Mouse (Mus musculus): ENCODE results near the gene Nkx1-2. TPM values are rescaled to one million over a fixed set of nuclear protein-coding genes. Genes with fewer than 3 reads are reported as not detected.

Gene Nkx1-2
- polyA plus RNA-seq, 1 experiment from 2014 or later, result not detected

GRCm38 (mm10) chr7:132576116-132576650, 23.3 kb downstream of the Nkx1-2 start, which contains the start of gene Oat:
Gene Oat (minus strand): TSS chr7:132576398.
- Histone ChIP-seq H3K4me3 (ENCODE audit: low read depth, low read length) (peak within 1 kb of the TSS; percentile 65), H3K4me2 (ENCODE audit: low read length) (peak within 1 kb of the TSS; percentile 67), H3K27ac (ENCODE audit: low read depth, low read length) (peak within 1 kb of the TSS; percentile 78), H3K36me3 (ENCODE audit: control insufficient read depth, insufficient read depth, low read length) (no peaks in the 10 kb centered on the region), H3K27me3 (replicated peaks; ENCODE audit: control insufficient read depth, insufficient read depth, low read length) (no peaks in the 10 kb centered on the region), H3K9me3 (replicated peaks; ENCODE audit: control insufficient read depth, low read length) (no peaks in the 10 kb centered on the region; the same call in 1 of the 2 replicates), H3K4me1 (ENCODE audit: control insufficient read depth, insufficient read depth, low read length) (peaks cover 17% of the 10 kb centered on the region; the same call in 1 of the 2 replicates), H3K9ac (ENCODE audit: low read length) (peak within 1 kb of the TSS; percentile 70)
- ATAC-seq, result peak; percentile 98
- WGBS, result 0% methylated on average over 49 of the region's 49 CpGs
- DNase-seq (ENCODE audit: low spot score), result peak; percentile 98

- Histone ChIP-seq H3K36me3 (ENCODE audit: control insufficient read depth, insufficient read depth, low read length) (no peaks in the 10 kb centered on the region), H3K27ac (ENCODE audit: low read depth, low read length) (peak overlapping the region; percentile 78), H3K27me3 (replicated peaks; ENCODE audit: control insufficient read depth, insufficient read depth, low read length) (no peaks in the 10 kb centered on the region), H3K4me2 (ENCODE audit: low read length) (peak overlapping the region; percentile 67), H3K9ac (ENCODE audit: low read length) (peak overlapping the region; percentile 70), H3K9me3 (replicated peaks; ENCODE audit: control insufficient read depth, low read length) (no peaks in the 10 kb centered on the region; the same call in 1 of the 2 replicates), H3K4me1 (ENCODE audit: control insufficient read depth, insufficient read depth, low read length) (peaks cover 17% of the 10 kb centered on the region; the same call in 1 of the 2 replicates), H3K4me3 (ENCODE audit: low read depth, low read length) (peak overlapping the region; percentile 65)
- ATAC-seq (peak; percentile 89), DNase-seq (ENCODE audit: low spot score) (peak; percentile 93)
- under 1% methylated on average over 13 of the region's 13 CpGs for WGBS
These were observed 23.8 kb downstream of the Nkx1-2 start for GRCm38 (mm10) chr7:132575623-132576022.

GRCm38 (mm10) chr7:132574646-132575045, 24.8 kb downstream of the Nkx1-2 start:
- Histone ChIP-seq H3K9me3 (replicated peaks; ENCODE audit: control insufficient read depth, low read length) (no peaks in the 10 kb centered on the region; the same call in 1 of the 2 replicates), H3K27me3 (replicated peaks; ENCODE audit: control insufficient read depth, insufficient read depth, low read length) (no peaks in the 10 kb centered on the region), H3K27ac (ENCODE audit: low read depth, low read length) (no peak overlapping the region), H3K36me3 (ENCODE audit: control insufficient read depth, insufficient read depth, low read length) (no peaks in the 10 kb centered on the region), H3K4me1 (ENCODE audit: control insufficient read depth, insufficient read depth, low read length) (peaks cover 17% of the 10 kb centered on the region; the same call in 1 of the 2 replicates), H3K9ac (ENCODE audit: low read length) (no peak overlapping the region), H3K4me3 (ENCODE audit: low read depth, low read length) (no peak overlapping the region), H3K4me2 (ENCODE audit: low read length) (no peak overlapping the region)
- 91% methylated on average over 5 of the region's 5 CpGs for WGBS
- no peak for ATAC-seq
- DNase-seq (ENCODE audit: low spot score), result no peak

GRCm38 (mm10) chr7:132573205-132573604, 26.2 kb downstream of the Nkx1-2 start:
- no peaks in the 10 kb centered on the region; the same call in 1 of the 2 replicates for H3K36me3 ChIP-seq (ENCODE audit: control insufficient read depth, insufficient read depth, low read length)
- H3K9me3 ChIP-seq (replicated peaks; ENCODE audit: control insufficient read depth, low read length), result no peaks in the 10 kb centered on the region
- DNase-seq (ENCODE audit: low spot score), result peak; percentile 65
- no peak for ATAC-seq
- H3K4me3 ChIP-seq (ENCODE audit: low read depth, low read length), result no peak overlapping the region
- no peaks in the 10 kb centered on the region for H3K27me3 ChIP-seq (replicated peaks; ENCODE audit: control insufficient read depth, insufficient read depth, low read length)
- H3K4me1 ChIP-seq (ENCODE audit: control insufficient read depth, insufficient read depth, low read length), result peaks cover 17% of the 10 kb centered on the region; the same call in 1 of the 2 replicates
- no peak overlapping the region for H3K9ac ChIP-seq (ENCODE audit: low read length)
- peak overlapping the region; percentile 59; the same call in 1 of the 2 replicates for H3K27ac ChIP-seq (ENCODE audit: low read depth, low read length)
- 14% methylated on average over 6 of the region's 6 CpGs for WGBS
- peak overlapping the region; percentile 30; the same call in 1 of the 2 replicates for H3K4me2 ChIP-seq (ENCODE audit: low read length)

GRCm38 (mm10) chr7:132572738-132573137, 26.7 kb downstream of the Nkx1-2 start:
- Histone ChIP-seq H3K4me3 (ENCODE audit: low read depth, low read length) (no peak overlapping the region), H3K9me3 (replicated peaks; ENCODE audit: control insufficient read depth, low read length) (no peaks in the 10 kb centered on the region), H3K4me1 (ENCODE audit: control insufficient read depth, insufficient read depth, low read length) (peaks cover 17% of the 10 kb centered on the region; the same call in 1 of the 2 replicates), H3K36me3 (ENCODE audit: control insufficient read depth, insufficient read depth, low read length) (no peaks in the 10 kb centered on the region; the same call in none of the 2 replicates), H3K9ac (ENCODE audit: low read length) (no peak overlapping the region), H3K27me3 (replicated peaks; ENCODE audit: control insufficient read depth, insufficient read depth, low read length) (no peaks in the 10 kb centered on the region), H3K4me2 (ENCODE audit: low read length) (peak overlapping the region; percentile 30; the same call in 1 of the 2 replicates), H3K27ac (ENCODE audit: low read depth, low read length) (0 out of 2 replicates have a peak overlapping the region, but pooled peaks have one; percentile 59)
- no peak for DNase-seq (ENCODE audit: low spot score)
- 61% methylated on average over 3 of the region's 3 CpGs for WGBS
- no peak for ATAC-seq

GRCm38 (mm10) chr7:132571481-132571880, 28.0 kb downstream of the Nkx1-2 start:
- H3K27ac ChIP-seq (ENCODE audit: low read depth, low read length), result peak overlapping the region; percentile 45; the same call in 1 of the 2 replicates
- 56% methylated on average over 8 of the region's 8 CpGs for WGBS
- peaks cover 5% of the 10 kb centered on the region for H3K36me3 ChIP-seq (ENCODE audit: control insufficient read depth, insufficient read depth, low read length)
- H3K9me3 ChIP-seq (replicated peaks; ENCODE audit: control insufficient read depth, low read length), result no peaks in the 10 kb centered on the region
- H3K4me1 ChIP-seq (ENCODE audit: control insufficient read depth, insufficient read depth, low read length), result peaks cover 17% of the 10 kb centered on the region; the same call in 1 of the 2 replicates
- H3K4me2 ChIP-seq (ENCODE audit: low read length), result peak overlapping the region; percentile 30; the same call in 1 of the 2 replicates
- H3K9ac ChIP-seq (ENCODE audit: low read length), result no peak overlapping the region
- ATAC-seq (no peak), DNase-seq (ENCODE audit: low spot score) (peak; percentile 63)
- no peak overlapping the region for H3K4me3 ChIP-seq (ENCODE audit: low read depth, low read length)
- H3K27me3 ChIP-seq (replicated peaks; ENCODE audit: control insufficient read depth, insufficient read depth, low read length), result no peaks in the 10 kb centered on the region

- Histone ChIP-seq H3K4me2 (ENCODE audit: low read length) (no peak overlapping the region), H3K27ac (ENCODE audit: low read depth, low read length) (no peak overlapping the region), H3K9ac (ENCODE audit: low read length) (no peak overlapping the region), H3K4me1 (ENCODE audit: control insufficient read depth, insufficient read depth, low read length) (peaks cover 17% of the 10 kb centered on the region; the same call in 1 of the 2 replicates), H3K4me3 (ENCODE audit: low read depth, low read length) (no peak overlapping the region), H3K27me3 (replicated peaks; ENCODE audit: control insufficient read depth, insufficient read depth, low read length) (no peaks in the 10 kb centered on the region), H3K36me3 (ENCODE audit: control insufficient read depth, insufficient read depth, low read length) (peaks cover 8% of the 10 kb centered on the region), H3K9me3 (replicated peaks; ENCODE audit: control insufficient read depth, low read length) (no peaks in the 10 kb centered on the region)
- ATAC-seq (no peak), DNase-seq (ENCODE audit: low spot score) (no peak)
- 81% methylated on average over 5 of the region's 5 CpGs for WGBS
These were observed 29.4 kb downstream of the Nkx1-2 start for GRCm38 (mm10) chr7:132570071-132570470.

- 74% methylated on average over 6 of the region's 6 CpGs for WGBS
- Histone ChIP-seq H3K9ac (ENCODE audit: low read length) (no peak overlapping the region), H3K4me3 (ENCODE audit: low read depth, low read length) (no peak overlapping the region), H3K9me3 (replicated peaks; ENCODE audit: control insufficient read depth, low read length) (no peaks in the 10 kb centered on the region), H3K4me2 (ENCODE audit: low read length) (no peak overlapping the region), H3K36me3 (ENCODE audit: control insufficient read depth, insufficient read depth, low read length) (peaks cover 15% of the 10 kb centered on the region), H3K27me3 (replicated peaks; ENCODE audit: control insufficient read depth, insufficient read depth, low read length) (no peaks in the 10 kb centered on the region), H3K4me1 (ENCODE audit: control insufficient read depth, insufficient read depth, low read length) (peaks cover 12% of the 10 kb centered on the region; the same call in 1 of the 2 replicates), H3K27ac (ENCODE audit: low read depth, low read length) (no peak overlapping the region)
- ATAC-seq (no peak), DNase-seq (ENCODE audit: low spot score) (no peak)
These were observed 30.6 kb downstream of the Nkx1-2 start for GRCm38 (mm10) chr7:132568817-132569216.

GRCm38 (mm10) chr7:132565831-132566230, 33.6 kb downstream of the Nkx1-2 start:
- Histone ChIP-seq H3K4me2 (ENCODE audit: low read length) (no peak overlapping the region), H3K27ac (ENCODE audit: low read depth, low read length) (no peak overlapping the region), H3K36me3 (ENCODE audit: control insufficient read depth, insufficient read depth, low read length) (peaks cover 45% of the 10 kb centered on the region), H3K27me3 (replicated peaks; ENCODE audit: control insufficient read depth, insufficient read depth, low read length) (no peaks in the 10 kb centered on the region), H3K9me3 (replicated peaks; ENCODE audit: control insufficient read depth, low read length) (no peaks in the 10 kb centered on the region), H3K4me1 (ENCODE audit: control insufficient read depth, insufficient read depth, low read length) (no peaks in the 10 kb centered on the region), H3K9ac (ENCODE audit: low read length) (no peak overlapping the region), H3K4me3 (ENCODE audit: low read depth, low read length) (no peak overlapping the region)
- DNase-seq (ENCODE audit: low spot score) (no peak), ATAC-seq (no peak)
- 21% methylated on average over 1 of the region's 1 CpGs for whole genome bisulfite sequencing
